ENCODE assay signal across 9 mouse cellular contexts in genomic region chr11:97176851-97177250, GRCm38 (mm10). TPM values are rescaled to one million over a fixed set of nuclear protein-coding genes. Genes with fewer than 3 reads are reported as not detected.
DNase-seq lines count a peak whose midpoint lies in the region; ATAC-seq and TF ChIP-seq lines count a peak whose summit lies in the region.
"Had no signal": no experiment of that assay in that cellular context is flagged by ENCODE, and none has a peak within 500 bp of the region (broad histone marks: within the 10 kb centered on the region; RNA-seq: fewer than 3 reads in every experiment).

No protein-coding gene starts in this region.

- no peak overlapping the region for H3K27ac ChIP-seq in heart, postnatal 0 days (ENCODE audit: low read depth)
- no peak overlapping the region for H3K27ac ChIP-seq in heart, embryonic 11.5 days (ENCODE audit: low read depth, low read length)
- H3K27ac ChIP-seq in spleen, adult 2 months (ENCODE audit: insufficient read depth, low read length), result no peak overlapping the region
- H3K27ac ChIP-seq in hindbrain, postnatal 0 days, result no peak overlapping the region
- no peak overlapping the region for H3K27ac ChIP-seq in midbrain, postnatal 0 days (ENCODE audit: low read depth, low read length)

- no peaks in the 10 kb centered on the region for H3K4me1 ChIP-seq in heart, postnatal 0 days (ENCODE audit: control insufficient read depth, insufficient read depth)
- H3K4me1 ChIP-seq in heart, embryonic 11.5 days (ENCODE audit: control insufficient read depth, insufficient read depth, low read length), result no peaks in the 10 kb centered on the region; the same call in 1 of the 2 replicates
- no peaks in the 10 kb centered on the region for H3K4me1 ChIP-seq in spleen, adult 2 months (ENCODE audit: control insufficient read depth, insufficient read depth, insufficient read length)
- H3K4me1 ChIP-seq in hindbrain, postnatal 0 days (ENCODE audit: insufficient read depth, low read length), result no peaks in the 10 kb centered on the region
- H3K4me1 ChIP-seq in midbrain, postnatal 0 days (ENCODE audit: insufficient read depth, low read length), result no peaks in the 10 kb centered on the region

- H3K4me2 ChIP-seq in heart, postnatal 0 days (ENCODE audit: low read depth, low read length), result no peak overlapping the region
- H3K4me2 ChIP-seq in heart, embryonic 11.5 days, result no peak overlapping the region
- H3K4me2 ChIP-seq in hindbrain, postnatal 0 days (ENCODE audit: low read depth, low read length), result no peak overlapping the region
- no peak overlapping the region for H3K4me2 ChIP-seq in midbrain, postnatal 0 days (ENCODE audit: low read depth, low read length, poor library complexity, severe bottlenecking)

- TF ChIP-seq EP300 in heart, postnatal 0 days (IDR thresholded peaks at IDR 0.05; ENCODE audit: low read depth), result no peak

- no peaks in the 10 kb centered on the region for H3K9me3 ChIP-seq in heart, postnatal 0 days (replicated peaks; ENCODE audit: control insufficient read depth, low read length)
- no peaks in the 10 kb centered on the region for H3K9me3 ChIP-seq in heart, embryonic 11.5 days (replicated peaks; ENCODE audit: control insufficient read depth, low read length)
- H3K9me3 ChIP-seq in hindbrain, postnatal 0 days (ENCODE audit: low read length), result no peaks in the 10 kb centered on the region
- H3K9me3 ChIP-seq in midbrain, postnatal 0 days (ENCODE audit: low read length), result no peaks in the 10 kb centered on the region

- 40% methylated on average over 3 of the region's 3 CpGs for WGBS in heart, postnatal 0 days
- 56% methylated on average over 3 of the region's 3 CpGs for WGBS in heart, embryonic 11.5 days (ENCODE audit: insufficient replicate concordance)
- 51% methylated on average over 3 of the region's 3 CpGs for WGBS in spleen, adult 2 months
- 50% methylated on average over 3 of the region's 3 CpGs for WGBS in hindbrain, postnatal 0 days
- 49% methylated on average over 3 of the region's 3 CpGs for WGBS in midbrain, postnatal 0 days

- H3K36me3 ChIP-seq in heart, postnatal 0 days (replicated peaks; ENCODE audit: control insufficient read depth, insufficient read depth, low read length), result peaks cover 99% of the 10 kb centered on the region
- peaks cover 67% of the 10 kb centered on the region for H3K36me3 ChIP-seq in heart, embryonic 11.5 days (ENCODE audit: control insufficient read depth, insufficient read depth, low read length)
- peaks cover 68% of the 10 kb centered on the region for H3K36me3 ChIP-seq in spleen, adult 2 months (ENCODE audit: control insufficient read depth, insufficient read depth, low read length)
- H3K36me3 ChIP-seq in hindbrain, postnatal 0 days (ENCODE audit: insufficient read depth, low read length), result peaks cover 85% of the 10 kb centered on the region
- peaks cover 75% of the 10 kb centered on the region for H3K36me3 ChIP-seq in midbrain, postnatal 0 days (ENCODE audit: insufficient read depth, low read length)

- TF ChIP-seq POLR2A in spleen, adult 2 months (IDR thresholded peaks at IDR 0.05; ENCODE audit: low read depth, low read length), result no peak
- TF ChIP-seq POLR2A in brain, embryonic 14.5 days (IDR thresholded peaks at IDR 0.05; ENCODE audit: borderline replicate concordance, extremely low read depth, insufficient read depth, insufficient read length, poor library complexity, severe bottlenecking), result no peak

- no peak overlapping the region for H3K4me3 ChIP-seq in heart, postnatal 0 days (ENCODE audit: low read depth, low read length)
- H3K4me3 ChIP-seq in heart, embryonic 11.5 days (ENCODE audit: low read depth, low read length), result no peak overlapping the region
- no peak overlapping the region for H3K4me3 ChIP-seq in spleen, adult 2 months (ENCODE audit: extremely low read depth, insufficient read depth, insufficient read length)
- no peak overlapping the region for H3K4me3 ChIP-seq in hindbrain, postnatal 0 days (ENCODE audit: low read length)
- no peak overlapping the region for H3K4me3 ChIP-seq in midbrain, postnatal 0 days (ENCODE audit: low read depth, low read length)
- H3K4me3 ChIP-seq: myocyte had no signal

- no peak overlapping the region for H3K9ac ChIP-seq in heart, postnatal 0 days (replicated peaks; ENCODE audit: low read depth, low read length)
- no peak overlapping the region for H3K9ac ChIP-seq in heart, embryonic 11.5 days (ENCODE audit: low read depth, low read length)
- no peak overlapping the region for H3K9ac ChIP-seq in hindbrain, postnatal 0 days (replicated peaks; ENCODE audit: low read length)
- H3K9ac ChIP-seq in midbrain, postnatal 0 days (replicated peaks; ENCODE audit: low read length, poor library complexity, severe bottlenecking), result no peak overlapping the region

- DNase-seq in heart, postnatal 0 days (ENCODE audit: low spot score), result peak; percentile 46
- DNase-seq in spleen, adult 2 months (ENCODE audit: low read depth in 1 of 2, low spot score in 2 of 2), result peak in 1 of 2 experiments; percentile 23
- no peak for DNase-seq in spleen, adult 12 weeks (ENCODE audit: low spot score)
- DNase-seq in brain, embryonic 14.5 days (ENCODE audit: low read depth), result peak; percentile 79
- DNase-seq in hindbrain, postnatal 0 days (ENCODE audit: low spot score), result peak; percentile 85
- peak; percentile 80 for DNase-seq in midbrain, postnatal 0 days (ENCODE audit: low spot score)
- no peak for DNase-seq in ovary, postnatal 10 days (ENCODE audit: low spot score)

- no peak for ATAC-seq in heart, postnatal 0 days (ENCODE audit: insufficient read depth, low read depth)
- ATAC-seq in heart, embryonic 11.5 days (replicated peaks; ENCODE audit: insufficient number of reproducible peaks, low FRiP score, low TSS enrichment), result no peak
- no peak for ATAC-seq in hindbrain, postnatal 0 days
- ATAC-seq in midbrain, postnatal 0 days (ENCODE audit: low FRiP score), result no peak

- peak; percentile 68 for TF ChIP-seq CTCF in heart, postnatal 0 days (IDR thresholded peaks at IDR 0.05; ENCODE audit: low read depth)
- TF ChIP-seq CTCF in spleen, adult 2 months (IDR thresholded peaks at IDR 0.05; ENCODE audit: extremely low read depth, insufficient read depth, insufficient read length, insufficient replicate concordance), result peak; percentile 28; the same call in 1 of the 2 replicates
- peak; percentile 58; the same call in 1 of the 2 replicates for TF ChIP-seq CTCF in brain, embryonic 14.5 days (IDR thresholded peaks at IDR 0.05; ENCODE audit: borderline replicate concordance, extremely low read depth, insufficient read depth, insufficient read length)
- peak; percentile 76 for TF ChIP-seq CTCF in hindbrain, postnatal 0 days (IDR thresholded peaks at IDR 0.05; ENCODE audit: low read depth)
- peak; percentile 79 for TF ChIP-seq CTCF in midbrain, postnatal 0 days (IDR thresholded peaks at IDR 0.05)

- H3K27me3 ChIP-seq in heart, postnatal 0 days (ENCODE audit: control insufficient read depth, insufficient read depth, low read length), result no peaks in the 10 kb centered on the region
- H3K27me3 ChIP-seq in heart, embryonic 11.5 days (ENCODE audit: control insufficient read depth, insufficient read depth, low read length), result no peaks in the 10 kb centered on the region
- H3K27me3 ChIP-seq in spleen, adult 2 months (ENCODE audit: control insufficient read depth, insufficient read depth, low read length), result no peaks in the 10 kb centered on the region
- H3K27me3 ChIP-seq in hindbrain, postnatal 0 days (ENCODE audit: insufficient read depth, low read length), result no peaks in the 10 kb centered on the region
- no peaks in the 10 kb centered on the region for H3K27me3 ChIP-seq in midbrain, postnatal 0 days (ENCODE audit: insufficient read depth, low read length)

RNA-seq across cellular contexts. Expression of gene Kpnb1, which starts 10.8 kb away (rescaled TPM):
- 68.2 and 74.8 TPM in 2 replicates for total RNA-seq in heart, postnatal 0 days (2014; rRNA removed; ENCODE audit: low replicate concordance)
- polyA plus RNA-seq in heart, postnatal 0 days (2015; fragmentation: Nextera tagmentation; extraction: Ambion mirVana), result 17.9 and 18.4 TPM in 2 replicates
- 61.2 and 63.6 TPM in 2 replicates for polyA plus RNA-seq in heart, embryonic 11.5 days (2014; fragmentation: Nextera tagmentation; extraction: Ambion mirVana)
- polyA plus RNA-seq in spleen, adult 2 months (2012; rRNA removed), result 20.8 and 22.8 TPM in 2 replicates
- 106 and 129 TPM in 2 replicates for polyA plus RNA-seq in brain, embryonic 14.5 days (2012; rRNA removed)
- 97.9 and 100 TPM in 2 replicates for total RNA-seq in hindbrain, postnatal 0 days (2014; rRNA removed)
- 26.1 and 26.9 TPM in 2 replicates for polyA plus RNA-seq in hindbrain, postnatal 0 days (2015; fragmentation: Nextera tagmentation; extraction: Ambion mirVana)
- total RNA-seq in midbrain, postnatal 0 days (2014; rRNA removed), result 104 and 118 TPM in 2 replicates
- polyA plus RNA-seq in midbrain, postnatal 0 days (2015; fragmentation: Nextera tagmentation; extraction: Ambion mirVana), result 23.0 and 25.0 TPM in 2 replicates

RNA-seq across cellular contexts. Expression of gene Tbkbp1, which starts 25.6 kb away (rescaled TPM):
- 8.9 and 27.8 TPM in 2 replicates for total RNA-seq in heart, postnatal 0 days (2014; rRNA removed; ENCODE audit: low replicate concordance)
- 2.8 and 3.4 TPM in 2 replicates for polyA plus RNA-seq in heart, postnatal 0 days (2015; fragmentation: Nextera tagmentation; extraction: Ambion mirVana)
- polyA plus RNA-seq in heart, embryonic 11.5 days (2014; fragmentation: Nextera tagmentation; extraction: Ambion mirVana), result 5.7 and 6.8 TPM in 2 replicates
- polyA plus RNA-seq in spleen, adult 2 months (2012; rRNA removed), result 16.3 and 20.0 TPM in 2 replicates
- polyA plus RNA-seq in brain, embryonic 14.5 days (2012; rRNA removed), result 55.6 and 65.1 TPM in 2 replicates
- total RNA-seq in hindbrain, postnatal 0 days (2014; rRNA removed), result 45.4 and 53.8 TPM in 2 replicates
- 9.6 and 10.1 TPM in 2 replicates for polyA plus RNA-seq in hindbrain, postnatal 0 days (2015; fragmentation: Nextera tagmentation; extraction: Ambion mirVana)
- total RNA-seq in midbrain, postnatal 0 days (2014; rRNA removed), result 43.9 and 45.3 TPM in 2 replicates
- 9.5 and 10.3 TPM in 2 replicates for polyA plus RNA-seq in midbrain, postnatal 0 days (2015; fragmentation: Nextera tagmentation; extraction: Ambion mirVana)

Comparison
In these comparisons a context has a peak if more than half of its experiments do, and no peak if none do; other contexts are left out.
1. DNase-seq: peak in heart, postnatal 0 days (single experiment), brain, embryonic 14.5 days (single experiment), hindbrain, postnatal 0 days (single experiment) and midbrain, postnatal 0 days (single experiment); none in spleen, adult 12 weeks (single experiment) and ovary, postnatal 10 days (single experiment).
2. CTCF ChIP-seq: peak in every context shown above with its lines; median percentile 79 in midbrain, postnatal 0 days; 76 in hindbrain, postnatal 0 days; 68 in heart, postnatal 0 days; 58 in brain, embryonic 14.5 days; 28 in spleen, adult 2 months.